Mouse (Mus musculus) mammary gland, adult 2 months (tissue): ENCODE measurements around the gene Gdpgp1. TPM values are rescaled to one million over a fixed set of nuclear protein-coding genes. Genes with fewer than 3 reads are reported as not detected.

Experiments
- polyA plus RNA-seq: library from polyadenylated mRNA; depleted of rRNA; stranded (reverse); fragments of >200 nt; gene quantifications from 2 replicates; pipeline ENCODE4 v1.2.3, GENCODE M21; 2012; ENCODE audit warnings: low replicate concordance; rRNA removed

Gene Gdpgp1
- 2.9 and 3.6 TPM in 2 replicates for polyA plus RNA-seq

GRCm38 (mm10) chr7:80232489-80233029, at the start of gene Gdpgp1, which contains the start of gene Cib1:
TSS of gene Gdpgp1 (plus strand) at chr7:80232865.
TSS of gene Cib1 (minus strand) at chr7:80232813.

GRCm38 (mm10) chr7:80186531-80187296, 46.0 kb upstream of the Gdpgp1 start, which contains the start of gene Sema4b:
TSS of gene Sema4b (plus strand) at chr7:80186841.

GRCm38 (mm10) chr7:80246148-80246721, 13.6 kb downstream of the Gdpgp1 start, which contains the start of gene Ttll13:
TSS of gene Ttll13 (plus strand) at chr7:80246376.

GRCm38 (mm10) chr7:80260625-80261371, 28.1 kb downstream of the Gdpgp1 start, which contains the start of gene Ngrn:
TSS of gene Ngrn (plus strand) at chr7:80261215.

GRCm38 (mm10) chr7:80268897-80269750, 36.5 kb downstream of the Gdpgp1 start, which contains the start of gene Vps33b:
TSS of gene Vps33b (plus strand) at chr7:80269649.

Other genes starting within 250 kb of the Gdpgp1 start
- gene Zfp710, start 208.1 kb upstream of the Gdpgp1 start, polyA plus RNA-seq = 44.8 and 56.6 TPM in 2 replicates
- gene Idh2, start 117.5 kb upstream of the Gdpgp1 start, polyA plus RNA-seq = 92.3 and 157 TPM in 2 replicates
- 31.2 and 41.9 TPM in 2 replicates for gene Sema4b, start 46.0 kb upstream of the Gdpgp1 start, polyA plus RNA-seq
- gene Cib1, start 52 bp upstream of the Gdpgp1 start, polyA plus RNA-seq = 108 and 140 TPM in 2 replicates
- 0.72 and 1.2 TPM in 2 replicates for gene Ttll13, start 13.5 kb downstream of the Gdpgp1 start, polyA plus RNA-seq
- 19.5 and 30.0 TPM in 2 replicates for gene Ngrn, start 28.4 kb downstream of the Gdpgp1 start, polyA plus RNA-seq
- gene Vps33b, start 36.8 kb downstream of the Gdpgp1 start, polyA plus RNA-seq = 9.9 and 11.9 TPM in 2 replicates
- 3.1 and 5.8 TPM in 2 replicates for gene Prc1, start 61.6 kb downstream of the Gdpgp1 start, polyA plus RNA-seq
- gene Rccd1, start 91.6 kb downstream of the Gdpgp1 start, polyA plus RNA-seq = 9.8 and 12.6 TPM in 2 replicates
- gene Unc45a, start 108.1 kb downstream of the Gdpgp1 start, polyA plus RNA-seq = 54.4 and 99.0 TPM in 2 replicates
- 25.9 and 33.4 TPM in 2 replicates for gene Hddc3, start 110.2 kb downstream of the Gdpgp1 start, polyA plus RNA-seq
- gene Man2a2, start 138.5 kb downstream of the Gdpgp1 start, polyA plus RNA-seq = 196 and 199 TPM in 2 replicates
- gene Fes, start 155.1 kb downstream of the Gdpgp1 start, polyA plus RNA-seq = 38.4 and 41.8 TPM in 2 replicates
- gene Furin, start 172.6 kb downstream of the Gdpgp1 start, polyA plus RNA-seq = 74.1 and 130 TPM in 2 replicates